Mouse (Mus musculus) myocyte (in vitro differentiated cells): ENCODE results near the gene Spaca9.

Experiments
- CEBPB ChIP-seq: IDR thresholded peaks from 2 replicates; pipeline ENCODE4 v1.6.1; 2011; ENCODE audit warnings: mild to moderate bottlenecking, moderate library complexity; ENCODE audit not compliant: poor library complexity, insufficient read depth, severe bottlenecking
- MAX ChIP-seq: IDR thresholded peaks from one replicate; pipeline ENCODE4 v1.6.1; 2011; ENCODE audit warnings: low read depth, mild to moderate bottlenecking, control low read depth
- MYOG ChIP-seq, 3 experiments: IDR thresholded peaks; one replicate each; pipeline ENCODE4 v1.6.1; 2011; ENCODE audit warnings: control low read depth in 2 of 3, low read depth in 2 of 3, mild to moderate bottlenecking in 2 of 3; ENCODE audit not compliant: insufficient read length in 2 of 3, control insufficient read depth in 1 of 3, insufficient read depth in 1 of 3
- POLR2A ChIP-seq: IDR thresholded peaks from one replicate; pipeline ENCODE4 v1.6.1; 2011; ENCODE audit warnings: low read depth, mild to moderate bottlenecking, control low read depth, moderate library complexity; ENCODE audit not compliant: insufficient read length
- USF1 ChIP-seq: IDR thresholded peaks from one replicate; pipeline ENCODE4 v1.6.1; 2011; ENCODE audit warnings: low read depth, mild to moderate bottlenecking, control low read depth, moderate library complexity

DNA sequence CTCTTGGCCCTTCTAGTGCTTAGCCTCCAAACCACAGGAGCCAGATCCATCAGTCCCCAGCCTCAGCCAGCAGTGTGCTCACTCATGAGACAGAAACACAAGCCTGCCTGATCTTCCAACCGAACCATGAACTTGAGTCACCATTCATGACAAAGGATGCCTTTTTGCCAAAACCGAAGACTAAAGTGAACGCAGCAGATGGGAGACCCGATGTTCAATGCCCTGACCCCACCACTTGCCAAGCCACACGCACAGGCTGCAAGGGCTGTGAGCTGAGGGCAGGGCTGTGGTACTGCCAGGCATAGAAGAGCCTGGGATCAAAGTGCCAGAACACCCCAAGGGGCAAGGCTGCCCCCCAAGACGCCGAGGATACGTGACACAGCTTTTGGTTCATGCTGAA lies 13.5 kb upstream of the Spaca9 start:
- TF ChIP-seq POLR2A (no peak), CEBPB (no peak), MAX (no peak), USF1 (no peak), MYOG (IDR thresholded peaks at IDR 0.05; ENCODE audit: control insufficient read depth in 1 of 3, insufficient read depth in 1 of 3, insufficient read length in 2 of 3, low read depth in 2 of 3) (no peak)
